Mouse (Mus musculus): ENCODE measurements at regions not wholly inside any gene's neighbourhood (a gene's known extent, or its start where the extent isn't known, plus 50 kb on each side); places are given as distances from the start of the nearest gene placed in this dataset.
A peak's percentile ranks its signal among the peaks of the same experiment; 100 is the strongest.

GRCm38 (mm10) chr11:71912626-71913025 lies 124.7 kb downstream of the Aipl1 start:
- DNase-seq (ENCODE audit: extremely low spot score in 1 of 2, low spot score in 2 of 2): no peak
- TF ChIP-seq CTCF (IDR thresholded peaks at IDR 0.05): no peak
- H3K27ac ChIP-seq: no peak overlapping the region
- intact Hi-C loops (cut with DNase I): no loop called here
- no peak overlapping the region for H3K4me3 ChIP-seq

- H3K4me3 ChIP-seq: no peak overlapping the region
- no peak for DNase-seq (ENCODE audit: extremely low spot score in 1 of 2, low spot score in 2 of 2)
- TF ChIP-seq CTCF (IDR thresholded peaks at IDR 0.05): no peak
- H3K27ac ChIP-seq: no peak overlapping the region
- intact Hi-C loops (cut with DNase I): no loop called here
These were observed 126.0 kb downstream of the Aipl1 start for GRCm38 (mm10) chr11:71911284-71911683.

GRCm38 (mm10) chr11:71908616-71909015 lies 128.7 kb downstream of the Aipl1 start:
- TF ChIP-seq CTCF (IDR thresholded peaks at IDR 0.05): no peak
- no peak for DNase-seq (ENCODE audit: extremely low spot score in 1 of 2, low spot score in 2 of 2)
- intact Hi-C loops (cut with DNase I): no loop called here
- no peak overlapping the region for H3K4me3 ChIP-seq
- H3K27ac ChIP-seq: no peak overlapping the region

- Histone ChIP-seq H3K27ac (no peak overlapping the region), H3K4me3 (no peak overlapping the region)
- DNase-seq (ENCODE audit: extremely low spot score in 1 of 2, low spot score in 2 of 2): no peak
- TF ChIP-seq CTCF (IDR thresholded peaks at IDR 0.05): no peak
- intact Hi-C loops (cut with DNase I): no loop called here
These were observed 134.3 kb downstream of the Aipl1 start for GRCm38 (mm10) chr11:71903020-71903410.

- Histone ChIP-seq H3K4me3 (no peak overlapping the region), H3K27ac (peak overlapping the region; percentile 1; the same call in 1 of the 2 replicates)
- no peak for TF ChIP-seq CTCF (IDR thresholded peaks at IDR 0.05)
- intact Hi-C loops (cut with DNase I): loop anchor here (1.0 kb wide), 2 partner anchors 37 to 43 kb away; no protein-coding TSS in a partner anchor
- peak; percentile 45 to 65 for DNase-seq (ENCODE audit: extremely low spot score in 1 of 2, low spot score in 2 of 2)
These were observed 134.8 kb downstream of the Aipl1 start for GRCm38 (mm10) chr11:71902304-71903019.

GRCm38 (mm10) chr11:71900816-71901215 lies 136.5 kb downstream of the Aipl1 start:
- no peak for TF ChIP-seq CTCF (IDR thresholded peaks at IDR 0.05)

GRCm38 (mm10) chr11:71897551-71897950 lies 139.8 kb downstream of the Aipl1 start:
- H3K27ac ChIP-seq: no peak overlapping the region
- no peak for TF ChIP-seq CTCF (IDR thresholded peaks at IDR 0.05)

More at GRCm38 (mm10) chr11:71900816-71901215, 136.5 kb downstream of the Aipl1 start:
- no peak overlapping the region for H3K27ac ChIP-seq
- no peak overlapping the region for H3K4me3 ChIP-seq
- no peak for DNase-seq (ENCODE audit: extremely low spot score in 1 of 2, low spot score in 2 of 2)
- intact Hi-C loops (cut with DNase I): no loop called here

GRCm38 (mm10) chr11:71897141-71897540 lies 140.2 kb downstream of the Aipl1 start:
- Histone ChIP-seq H3K27ac (no peak overlapping the region), H3K4me3 (no peak overlapping the region)
- intact Hi-C loops (cut with DNase I): no loop called here
- DNase-seq (ENCODE audit: extremely low spot score in 1 of 2, low spot score in 2 of 2): peak in 1 of 2 experiments; percentile 8
- TF ChIP-seq CTCF (IDR thresholded peaks at IDR 0.05): no peak

More at GRCm38 (mm10) chr11:71897551-71897950, 139.8 kb downstream of the Aipl1 start:
- intact Hi-C loops (cut with DNase I): no loop called here
- no peak for DNase-seq (ENCODE audit: extremely low spot score in 1 of 2, low spot score in 2 of 2)
- H3K4me3 ChIP-seq: no peak overlapping the region

GRCm38 (mm10) chr11:71891181-71891580 lies 141.5 kb downstream of the Wscd1 start:
- no peak for TF ChIP-seq CTCF (IDR thresholded peaks at IDR 0.05)
- intact Hi-C loops (cut with DNase I): no loop called here
- Histone ChIP-seq H3K27ac (no peak overlapping the region), H3K4me3 (no peak overlapping the region)
- no peak for DNase-seq (ENCODE audit: extremely low spot score in 1 of 2, low spot score in 2 of 2)

GRCm38 (mm10) chr11:71889161-71889560 lies 139.4 kb downstream of the Wscd1 start:
- Histone ChIP-seq H3K27ac (no peak overlapping the region), H3K4me3 (no peak overlapping the region)
- intact Hi-C loops (cut with DNase I): no loop called here
- TF ChIP-seq CTCF (IDR thresholded peaks at IDR 0.05): no peak
- DNase-seq (ENCODE audit: extremely low spot score in 1 of 2, low spot score in 2 of 2): no peak

GRCm38 (mm10) chr11:71887211-71887610 lies 137.5 kb downstream of the Wscd1 start:
- intact Hi-C loops (cut with DNase I): no loop called here

GRCm38 (mm10) chr11:71886771-71887170 lies 137.1 kb downstream of the Wscd1 start:
- DNase-seq (ENCODE audit: extremely low spot score in 1 of 2, low spot score in 2 of 2): no peak
- Histone ChIP-seq H3K4me3 (no peak overlapping the region), H3K27ac (no peak overlapping the region)
- intact Hi-C loops (cut with DNase I): no loop called here
- no peak for TF ChIP-seq CTCF (IDR thresholded peaks at IDR 0.05)

More at GRCm38 (mm10) chr11:71887211-71887610, 137.5 kb downstream of the Wscd1 start:
- Histone ChIP-seq H3K27ac (no peak overlapping the region), H3K4me3 (no peak overlapping the region)
- DNase-seq (ENCODE audit: extremely low spot score in 1 of 2, low spot score in 2 of 2): no peak
- TF ChIP-seq CTCF (IDR thresholded peaks at IDR 0.05): no peak

GRCm38 (mm10) chr11:71884861-71885260 lies 135.1 kb downstream of the Wscd1 start:
- DNase-seq (ENCODE audit: extremely low spot score in 1 of 2, low spot score in 2 of 2): no peak
- H3K4me3 ChIP-seq: no peak overlapping the region
- no peak for TF ChIP-seq CTCF (IDR thresholded peaks at IDR 0.05)
- intact Hi-C loops (cut with DNase I): no loop called here
- H3K27ac ChIP-seq: no peak overlapping the region

Measured in left cerebral cortex, adult 2 months (tissue).